Mouse (Mus musculus) limb, embryonic 14.5 days (tissue): Measurements from ENCODE around the gene Thbd. TPM values are rescaled to one million over a fixed set of nuclear protein-coding genes. Genes with fewer than 3 reads are reported as not detected.

Source experiments
- ATAC-seq: fragments of 200-750 bp; cut with Nextera tagmentation; 2 replicates; pipeline ENCODE4 v1.8.0; 2017; ENCODE audit warnings: low read depth, moderate number of reproducible peaks, moderate TSS enrichment; ENCODE audit not compliant: low FRiP score
- DNase-seq: peaks from one replicate; pipeline ENCODE4 v3.0.0-alpha.2; 2015; ENCODE audit warnings: low spot score
- H3K27ac ChIP-seq: fragments of 300-500 bp; sonication (generic); replicated peaks from 2 replicates; pipeline ENCODE4 v1.5.1; 2014; ENCODE audit warnings: low read depth, mild to moderate bottlenecking, low read length, moderate library complexity, mixed read lengths
- H3K27me3 ChIP-seq: fragments of 300-500 bp; sonication (generic); 2 replicates; pipeline ENCODE4 v1.6.1; 2014; ENCODE audit warnings: low read length, mixed read lengths; ENCODE audit not compliant: control insufficient read depth, insufficient read depth
- H3K36me3 ChIP-seq: fragments of 300-500 bp; sonication (generic); 2 replicates; pipeline ENCODE4 v1.6.1; 2014; ENCODE audit warnings: mild to moderate bottlenecking, low read length, moderate library complexity, mixed read lengths; ENCODE audit not compliant: control insufficient read depth, insufficient read depth
- H3K4me1 ChIP-seq: fragments of 300-500 bp; sonication (generic); 2 replicates; pipeline ENCODE4 v1.6.1; 2014; ENCODE audit warnings: antibody characterized with exemption, low read length, mixed read lengths; ENCODE audit not compliant: control insufficient read depth, insufficient read depth
- H3K4me2 ChIP-seq: fragments of 300-500 bp; sonication (generic); replicated peaks from 2 replicates; pipeline ENCODE4 v1.6.1; 2014; ENCODE audit warnings: low read depth, mild to moderate bottlenecking, low read length, moderate library complexity; ENCODE audit not compliant: severe bottlenecking
- H3K4me3 ChIP-seq: fragments of 300-500 bp; sonication (generic); replicated peaks from 2 replicates; pipeline ENCODE4 v1.5.1; 2014; ENCODE audit warnings: low read length
- H3K9ac ChIP-seq: fragments of 300-500 bp; sonication (generic); 2 replicates; pipeline ENCODE4 v1.6.1; 2014; ENCODE audit warnings: mild to moderate bottlenecking, low read depth, low read length, moderate library complexity; ENCODE audit not compliant: severe bottlenecking
- H3K9me3 ChIP-seq: fragments of 300-500 bp; sonication (generic); 2 replicates; pipeline ENCODE4 v1.6.1; 2016; ENCODE audit warnings: low read length; ENCODE audit not compliant: control insufficient read depth
- POLR2A ChIP-seq: fragments of 200-500 bp; IDR thresholded peaks from 2 replicates; pipeline ENCODE4 v1.8.0; 2012; ENCODE audit warnings: inconsistent platforms, mild to moderate bottlenecking, moderate library complexity, borderline replicate concordance; ENCODE audit not compliant: insufficient read depth, insufficient read length; ENCODE audit errors: extremely low read depth
- WGBS: fragments of 180-500 bp; shearing (Covaris S2); extraction: QIAGEN DNeasy Blood & Tissue Kit; methylation state at CpG from one replicate; pipeline ENCODE4 v1.1.7; 2014; 5-methylcytosine and 5-hydroxymethylcytosine counted together
- polyA plus RNA-seq, 2 experiments: library from polyadenylated mRNA; depleted of rRNA in 1 of 2; stranded (reverse) in 1 of 2; unstranded in 1 of 2; fragments of >200 nt; fragmentation: Nextera tagmentation in 1 of 2; extraction: Ambion mirVana in 1 of 2; gene quantifications; 2 replicates each; pipeline versions ENCODE4 v1.2.1 to v1.2.3; 2012 to 2014

The Thbd gene
- polyA plus RNA-seq, 2 experiments = 15.1 to 20.2 TPM

DNA sequence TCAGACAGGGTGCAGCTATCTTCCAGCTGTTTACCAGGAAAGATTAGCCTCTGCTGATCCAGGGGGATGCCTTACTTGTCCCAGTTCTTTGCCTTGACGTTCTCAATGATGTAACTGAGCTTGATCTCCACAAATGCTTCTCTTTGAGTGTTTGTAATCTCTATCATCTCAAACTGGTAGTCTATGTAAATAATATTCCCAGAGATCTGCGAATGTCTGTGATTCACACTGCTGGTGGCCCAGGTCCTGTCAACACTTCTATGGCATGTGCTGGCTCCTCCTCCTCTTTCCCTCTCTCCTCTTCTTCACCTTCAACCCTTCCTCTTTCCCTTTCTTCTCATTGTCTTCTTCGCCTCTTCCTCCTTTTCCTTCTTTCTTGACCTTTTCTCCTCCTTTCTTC, 11.2 kb upstream of the Thbd start:
- H3K4me1 ChIP-seq = no peaks in the 10 kb centered on the region
- 78% methylated on average over 3 of the region's 3 CpGs for WGBS

DNA sequence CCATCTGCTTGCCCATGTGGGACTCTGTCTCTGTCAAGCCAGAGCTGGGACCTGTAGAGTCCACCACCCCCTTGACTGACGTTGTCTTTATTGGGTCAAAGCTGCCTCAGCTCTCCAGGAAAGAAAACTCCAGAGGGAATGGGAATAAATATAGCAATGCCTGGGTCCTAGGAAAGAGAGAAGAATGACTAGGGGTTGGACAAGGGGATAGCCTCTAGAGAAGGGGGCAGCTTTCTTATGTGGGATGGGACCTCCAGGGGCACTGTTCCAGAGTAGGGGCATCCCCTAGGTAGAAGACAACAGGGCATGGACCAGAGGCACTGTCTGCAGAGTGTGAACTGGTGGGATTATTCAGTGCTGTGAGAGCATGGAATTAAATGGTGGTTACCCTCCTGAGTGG, 1.8 kb upstream of the Thbd start:
- ATAC-seq (no peak), DNase-seq (no peak)
- TF ChIP-seq POLR2A = no peak
- Histone ChIP-seq H3K27me3 (peaks cover 39% of the 10 kb centered on the region), H3K9ac (no peak overlapping the region), H3K4me2 (no peak overlapping the region), H3K4me3 (no peak overlapping the region), H3K27ac (no peak overlapping the region), H3K4me1 (0 out of 2 replicates have a peak, but pooled peaks cover 12% of the 10 kb centered on the region), H3K9me3 (no peaks in the 10 kb centered on the region), H3K36me3 (no peaks in the 10 kb centered on the region)
- WGBS = 82% methylated on average over 1 of the region's 1 CpGs

More for the DNA sequence above, 11.2 kb upstream of the Thbd start:
- Histone ChIP-seq H3K36me3 (no peaks in the 10 kb centered on the region), H3K4me2 (no peak overlapping the region), H3K4me3 (no peak overlapping the region), H3K9me3 (no peaks in the 10 kb centered on the region), H3K27me3 (no peaks in the 10 kb centered on the region), H3K27ac (no peak overlapping the region), H3K9ac (no peak overlapping the region)
- no peak for DNase-seq
- no peak for TF ChIP-seq POLR2A
- no peak for ATAC-seq

DNA sequence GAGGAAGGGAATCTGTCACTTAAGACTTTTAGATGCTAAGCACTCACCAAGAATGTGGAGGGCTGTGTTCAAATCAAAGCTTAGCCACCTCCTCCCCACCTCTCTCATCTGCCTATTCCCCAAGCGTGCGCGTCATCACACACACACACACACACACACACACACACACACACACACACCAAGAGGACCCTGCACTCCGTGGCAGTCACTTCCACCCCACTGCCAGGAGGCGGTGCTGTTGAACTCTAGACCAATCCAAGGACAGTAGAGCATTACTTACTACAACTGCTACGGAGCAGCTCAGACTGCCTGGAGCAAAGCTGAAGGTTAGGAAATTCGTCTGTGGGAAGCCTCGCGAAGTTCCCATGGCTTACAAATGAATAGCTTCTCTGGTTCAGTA, 1.2 kb upstream of the Thbd start:
- Histone ChIP-seq H3K4me2 (no peak overlapping the region), H3K4me1 (0 out of 2 replicates have a peak, but pooled peaks cover 12% of the 10 kb centered on the region), H3K27ac (no peak overlapping the region), H3K9me3 (no peaks in the 10 kb centered on the region), H3K27me3 (peaks cover 40% of the 10 kb centered on the region), H3K9ac (no peak overlapping the region), H3K4me3 (no peak overlapping the region), H3K36me3 (no peaks in the 10 kb centered on the region)
- TF ChIP-seq POLR2A = no peak
- DNase-seq (peak; percentile 71), ATAC-seq (peak; percentile 83)
- 25% methylated on average over 9 of the region's 9 CpGs for WGBS

DNA sequence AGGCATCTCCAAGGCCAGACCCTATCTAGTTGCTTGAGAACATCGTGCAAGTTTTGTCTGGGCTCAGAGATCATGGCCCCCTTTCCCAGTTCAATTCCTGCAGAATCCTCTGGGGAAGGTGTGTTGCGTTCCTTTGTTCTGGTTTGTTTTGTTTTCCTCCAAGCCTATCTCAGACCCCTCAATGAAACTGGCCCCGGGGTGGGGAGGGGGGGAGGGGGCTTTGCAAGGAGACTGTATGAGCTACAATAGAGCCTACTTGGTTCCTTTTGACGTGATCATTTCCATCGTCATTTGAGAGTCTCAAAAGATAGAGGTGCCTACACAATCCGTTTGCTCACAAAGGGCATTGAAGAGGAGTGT, 753 bp upstream of the Thbd start:
- ATAC-seq (no peak), DNase-seq (no peak)
- H3K27ac ChIP-seq = no peak overlapping the region
- no peaks in the 10 kb centered on the region for H3K36me3 ChIP-seq
- peaks cover 40% of the 10 kb centered on the region for H3K27me3 ChIP-seq
- H3K4me3 ChIP-seq = no peak overlapping the region
- no peaks in the 10 kb centered on the region for H3K9me3 ChIP-seq
- H3K9ac ChIP-seq = no peak overlapping the region
- H3K4me2 ChIP-seq = peak overlapping the region; percentile 77; the same call in 1 of the 2 replicates
- WGBS = 23% methylated on average over 6 of the region's 6 CpGs
- 0 out of 2 replicates have a peak, but pooled peaks cover 12% of the 10 kb centered on the region for H3K4me1 ChIP-seq
- no peak for TF ChIP-seq POLR2A

DNA sequence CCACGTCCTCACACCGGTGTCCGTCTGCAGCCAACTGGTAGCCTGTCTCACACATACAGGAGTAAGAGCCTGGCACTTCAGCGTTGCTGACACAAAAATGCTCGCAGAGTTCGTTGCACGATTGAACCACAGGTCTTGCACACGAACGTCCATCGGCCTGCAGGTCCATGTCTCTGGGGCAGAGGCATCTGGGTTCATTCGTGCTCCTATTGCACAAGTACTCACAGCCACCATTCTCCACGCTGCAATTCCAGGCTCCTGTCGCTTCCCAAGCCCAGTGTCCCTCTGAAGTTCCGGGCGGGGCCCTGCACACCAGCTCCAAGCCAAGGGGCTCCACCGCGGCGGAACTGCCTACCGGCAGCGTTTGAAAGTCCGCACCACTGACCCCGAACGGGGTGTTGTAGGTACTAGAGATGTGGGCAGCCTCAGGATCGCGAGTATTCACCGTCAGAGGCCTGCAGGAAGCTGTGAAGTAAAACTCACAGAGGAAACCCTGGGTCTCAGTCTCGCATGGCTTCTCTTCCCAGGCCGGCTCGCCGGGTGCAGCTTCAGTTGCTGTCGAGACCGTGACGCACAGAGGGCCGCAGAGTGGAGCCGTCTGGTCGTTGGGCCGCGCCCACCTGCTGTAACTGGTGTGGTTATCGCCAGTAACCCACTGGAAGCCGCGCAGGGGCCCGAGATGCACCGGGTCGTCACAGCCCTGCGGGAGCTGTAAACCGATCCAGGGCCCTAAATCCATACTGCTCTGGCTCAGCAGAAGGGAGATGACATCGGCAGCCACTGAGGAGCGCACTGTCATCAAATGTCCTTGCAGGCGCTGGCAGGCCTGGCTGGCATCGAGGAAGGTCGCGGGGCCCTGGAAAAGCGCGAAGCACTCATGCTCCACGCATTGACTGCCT, 768 bp downstream of the Thbd start:
- no peak for DNase-seq
- Histone ChIP-seq H3K9me3 (no peaks in the 10 kb centered on the region), H3K36me3 (no peaks in the 10 kb centered on the region), H3K4me3 (peak overlapping the region; percentile 44), H3K4me2 (peak overlapping the region; percentile 77), H3K27me3 (peaks cover 47% of the 10 kb centered on the region), H3K27ac (no peak overlapping the region), H3K9ac (peak overlapping the region; percentile 28), H3K4me1 (0 out of 2 replicates have a peak, but pooled peaks cover 12% of the 10 kb centered on the region)
- WGBS = 5% methylated on average over 55 of the region's 55 CpGs
- ATAC-seq = peak; percentile 21; the same call in 1 of the 2 replicates
- no peak for TF ChIP-seq POLR2A
